ENCODE assay signal across 15 mouse cellular contexts in the genomic region with DNA sequence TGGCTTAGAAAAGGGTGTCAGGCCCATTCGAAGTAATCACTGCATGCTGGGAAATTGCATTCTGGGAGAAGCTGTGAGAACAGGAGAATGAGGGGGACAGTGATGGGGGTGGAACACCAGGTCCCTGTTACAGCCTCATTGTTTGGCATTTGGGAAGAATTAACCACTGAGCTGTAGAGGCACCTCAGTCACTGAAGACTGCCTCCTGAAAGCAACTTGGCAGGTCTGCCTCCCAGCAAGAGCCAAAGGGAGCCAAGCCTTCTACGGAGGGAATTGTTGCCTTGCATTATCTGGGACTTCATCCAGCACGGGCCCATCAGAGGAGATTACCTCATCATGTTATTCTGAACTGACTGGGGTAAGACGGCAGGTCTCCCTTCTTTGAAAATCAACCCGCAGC.
A peak's percentile ranks its signal among the peaks of the same experiment; 100 is the strongest.
DNase-seq lines count a peak whose midpoint lies in the region; ATAC-seq and TF ChIP-seq lines count a peak whose summit lies in the region.
"Had no signal": no experiment of that assay in that cellular context is flagged by ENCODE, and none has a peak within 500 bp of the region (broad histone marks: within the 10 kb centered on the region; RNA-seq: fewer than 3 reads in every experiment).

No protein-coding gene starts in this region.

- no peak for TF ChIP-seq CTCF in midbrain, postnatal 0 days (IDR thresholded peaks at IDR 0.05)

- no peak for ATAC-seq in heart, embryonic 11.5 days (replicated peaks; ENCODE audit: insufficient number of reproducible peaks, low FRiP score, low TSS enrichment)
- no peak for ATAC-seq in midbrain, postnatal 0 days (ENCODE audit: low FRiP score)
- ATAC-seq in midbrain, embryonic 14.5 days (ENCODE audit: low FRiP score, low TSS enrichment) = no peak
- ATAC-seq: liver, postnatal 0 days had no signal

- H3K4me3 ChIP-seq in heart, embryonic 11.5 days (ENCODE audit: low read depth, low read length) = no peak overlapping the region
- H3K4me3 ChIP-seq in midbrain, postnatal 0 days (ENCODE audit: low read depth, low read length) = no peak overlapping the region
- H3K4me3 ChIP-seq in midbrain, embryonic 14.5 days (replicated peaks; ENCODE audit: low read depth, low read length) = no peak overlapping the region
- H3K4me3 ChIP-seq: heart, embryonic 13.5 days; limb, embryonic 12.5 days; neural tube, embryonic 15.5 days had no signal

- H3K4me2 ChIP-seq in heart, embryonic 11.5 days = no peak overlapping the region
- no peak overlapping the region for H3K4me2 ChIP-seq in midbrain, postnatal 0 days (ENCODE audit: low read depth, low read length, poor library complexity, severe bottlenecking)
- H3K4me2 ChIP-seq in midbrain, embryonic 14.5 days (ENCODE audit: low read length) = no peak overlapping the region
- H3K4me2 ChIP-seq: heart, embryonic 13.5 days; limb, embryonic 12.5 days; neural tube, embryonic 15.5 days had no signal

- peak; percentile 68 to 80 for DNase-seq in cerebellum, postnatal 10 days
- no peak for DNase-seq in cerebellum, adult 11-12 months
- peak; percentile 56 to 71 for DNase-seq in heart, adult 18-20 months
- peak; percentile 4 for DNase-seq in midbrain, postnatal 0 days (ENCODE audit: low spot score)
- no peak for DNase-seq in midbrain, embryonic 14.5 days
- DNase-seq in heart, postnatal 36 days = peak; percentile 10 to 18
- no peak for DNase-seq in urinary bladder, postnatal 4 days (ENCODE audit: low spot score in 2 of 2)
- DNase-seq: kidney, postnatal 14 days; liver, postnatal 0 days; lung, postnatal 4 days had no signal

- 53% methylated on average over 5 of the region's 5 CpGs for WGBS in heart, embryonic 11.5 days (ENCODE audit: insufficient replicate concordance)
- 49% methylated on average over 5 of the region's 5 CpGs for WGBS in midbrain, postnatal 0 days
- WGBS in midbrain, embryonic 14.5 days = 65% methylated on average over 5 of the region's 5 CpGs

- H3K4me1 ChIP-seq in heart, embryonic 11.5 days (ENCODE audit: control insufficient read depth, insufficient read depth, low read length) = no peaks in the 10 kb centered on the region
- no peaks in the 10 kb centered on the region for H3K4me1 ChIP-seq in midbrain, postnatal 0 days (ENCODE audit: insufficient read depth, low read length)
- no peaks in the 10 kb centered on the region for H3K4me1 ChIP-seq in midbrain, embryonic 14.5 days (ENCODE audit: control insufficient read depth, insufficient read depth, low read length)
- H3K4me1 ChIP-seq: heart, embryonic 13.5 days; limb, embryonic 12.5 days; neural tube, embryonic 15.5 days had no signal

- no peaks in the 10 kb centered on the region for H3K9me3 ChIP-seq in heart, embryonic 11.5 days (replicated peaks; ENCODE audit: control insufficient read depth, low read length)
- no peaks in the 10 kb centered on the region for H3K9me3 ChIP-seq in midbrain, postnatal 0 days (ENCODE audit: low read length)
- H3K9me3 ChIP-seq in midbrain, embryonic 14.5 days (ENCODE audit: control insufficient read depth, low read length) = no peaks in the 10 kb centered on the region
- H3K9me3 ChIP-seq: heart, embryonic 13.5 days; limb, embryonic 12.5 days; neural tube, embryonic 15.5 days had no signal

- H3K36me3 ChIP-seq in heart, embryonic 11.5 days (ENCODE audit: control insufficient read depth, insufficient read depth, low read length) = no peaks in the 10 kb centered on the region
- H3K36me3 ChIP-seq in midbrain, postnatal 0 days (ENCODE audit: insufficient read depth, low read length) = no peaks in the 10 kb centered on the region
- H3K36me3 ChIP-seq in midbrain, embryonic 14.5 days (ENCODE audit: control insufficient read depth, insufficient read depth, low read length) = no peaks in the 10 kb centered on the region
- H3K36me3 ChIP-seq: G1E; heart, embryonic 13.5 days; limb, embryonic 12.5 days; neural tube, embryonic 15.5 days had no signal

- H3K27ac ChIP-seq in heart, embryonic 11.5 days (ENCODE audit: low read depth, low read length) = no peak overlapping the region
- no peak overlapping the region for H3K27ac ChIP-seq in midbrain, postnatal 0 days (ENCODE audit: low read depth, low read length)
- no peak overlapping the region for H3K27ac ChIP-seq in midbrain, embryonic 14.5 days (replicated peaks; ENCODE audit: low read depth, low read length)
- H3K27ac ChIP-seq: heart, embryonic 13.5 days; limb, embryonic 12.5 days; neural tube, embryonic 15.5 days had no signal

- intact Hi-C loops in heart, postnatal 36 days (cut with DNase I) = no loop called here

- H3K9ac ChIP-seq in heart, embryonic 11.5 days (ENCODE audit: low read depth, low read length) = no peak overlapping the region
- H3K9ac ChIP-seq in midbrain, postnatal 0 days (replicated peaks; ENCODE audit: low read length, poor library complexity, severe bottlenecking) = no peak overlapping the region
- no peak overlapping the region for H3K9ac ChIP-seq in midbrain, embryonic 14.5 days (replicated peaks; ENCODE audit: low read length)
- H3K9ac ChIP-seq: heart, embryonic 13.5 days; limb, embryonic 12.5 days; liver, postnatal 0 days; neural tube, embryonic 15.5 days had no signal

- no peaks in the 10 kb centered on the region for H3K27me3 ChIP-seq in heart, embryonic 11.5 days (ENCODE audit: control insufficient read depth, insufficient read depth, low read length)
- H3K27me3 ChIP-seq in midbrain, postnatal 0 days (ENCODE audit: insufficient read depth, low read length) = no peaks in the 10 kb centered on the region
- H3K27me3 ChIP-seq in midbrain, embryonic 14.5 days (ENCODE audit: control insufficient read depth, insufficient read depth, low read length) = no peaks in the 10 kb centered on the region
- H3K27me3 ChIP-seq: heart, embryonic 13.5 days; limb, embryonic 12.5 days; neural tube, embryonic 15.5 days had no signal

Comparison
In these comparisons a context has a peak if more than half of its experiments do, and no peak if none do; other contexts are left out.
1. DNase-seq: peak in cerebellum, postnatal 10 days (2 of 2), heart, adult 18-20 months (2 of 2), midbrain, postnatal 0 days (single experiment) and heart, postnatal 36 days (2 of 2); none in cerebellum, adult 11-12 months (single experiment), midbrain, embryonic 14.5 days (single experiment) and urinary bladder, postnatal 4 days (0 of 2).